Mouse (Mus musculus): Measurements from ENCODE around the gene Gm20924. TPM values are rescaled to one million over a fixed set of nuclear protein-coding genes. Genes with fewer than 3 reads are reported as not detected.
"Not testable (repeated sequence)": the region's sequence is repeated elsewhere in the genome, so short reads cannot be mapped to it uniquely, and the experiment has no call there.

The Gm20924 gene
- polyA plus RNA-seq (2015; fragmentation: Nextera tagmentation; extraction: Ambion mirVana) = not detected in 2 replicates

DNA sequence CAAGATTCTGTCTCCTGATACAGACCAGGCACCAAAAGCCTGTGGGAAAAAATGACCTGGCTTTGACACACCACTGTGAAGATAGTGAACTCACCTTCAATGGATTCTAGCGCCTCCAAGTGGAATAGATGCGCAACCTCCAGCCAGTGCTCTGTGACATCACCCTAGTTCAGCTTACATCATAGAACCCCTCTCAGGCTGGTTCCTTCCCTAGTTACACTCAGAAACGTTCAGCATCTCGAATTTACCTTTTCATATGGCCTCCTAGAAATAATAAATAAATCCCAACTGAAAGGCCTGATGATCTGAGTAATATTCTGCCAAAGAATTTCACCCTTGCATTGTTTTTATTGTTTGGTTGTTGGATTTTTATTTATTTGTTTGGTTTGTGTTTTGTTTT lies at the start of gene Gm20924:
Gm20924 (minus strand) TSS at position 101 of the 400 bp plus-strand sequence.
- not testable (repeated sequence) for DNase-seq (ENCODE audit: low spot score); H3K4me2 ChIP-seq (replicated peaks; ENCODE audit: low read depth, low read length); H3K4me3 ChIP-seq (ENCODE audit: low read depth, low read length); H3K9me3 ChIP-seq (ENCODE audit: low read length); H3K27me3 ChIP-seq (replicated peaks; ENCODE audit: insufficient read depth, low read length); H3K4me1 ChIP-seq (ENCODE audit: insufficient read depth, low read depth, low read length); H3K27ac ChIP-seq (ENCODE audit: low read length); H3K9ac ChIP-seq (replicated peaks; ENCODE audit: low read depth); H3K36me3 ChIP-seq (ENCODE audit: insufficient read depth, low read length); ATAC-seq
- no CpG with 5 or more reads among the region's 4 CpGs for WGBS

Other genes starting within 250 kb of the Gm20924 start
- not detected in 2 replicates for gene Gm20736, start 170.2 kb upstream of the Gm20924 start, polyA plus RNA-seq (2015; fragmentation: Nextera tagmentation; extraction: Ambion mirVana)

All from lung, postnatal 0 days (tissue).